Mouse (Mus musculus) ovary, postnatal 36 days (tissue): ENCODE measurements at regions not wholly inside any gene's neighbourhood (a gene's known extent, or its start where the extent isn't known, plus 50 kb on each side); places are given as distances from the start of the nearest gene placed in this dataset.

ENCODE experiments used
- DNase-seq: peaks from one replicate; pipeline ENCODE4 v3.0.0; 2022; ENCODE audit warnings: low spot score, mixed read lengths

DNA sequence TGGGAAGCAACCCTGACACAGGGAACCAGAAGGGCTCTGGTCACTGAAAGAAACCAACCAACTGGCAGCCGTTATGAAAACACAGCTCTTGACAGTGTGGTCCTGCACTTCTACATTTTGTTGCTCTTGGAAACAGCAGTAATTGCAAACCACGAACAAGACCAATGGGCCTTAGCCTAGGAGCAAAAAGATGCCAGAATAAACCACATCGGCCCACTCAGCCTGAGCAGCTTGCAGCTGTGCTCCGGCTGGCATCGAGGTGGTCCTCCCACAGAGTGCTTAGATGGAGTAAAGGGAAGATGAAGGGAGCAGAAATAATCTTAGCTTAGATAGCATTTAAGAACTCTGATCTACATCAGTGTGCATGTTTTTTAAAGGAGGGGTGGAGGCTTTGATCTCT is 138.0 kb downstream of the Usp46 start:
- no peak for DNase-seq

DNA sequence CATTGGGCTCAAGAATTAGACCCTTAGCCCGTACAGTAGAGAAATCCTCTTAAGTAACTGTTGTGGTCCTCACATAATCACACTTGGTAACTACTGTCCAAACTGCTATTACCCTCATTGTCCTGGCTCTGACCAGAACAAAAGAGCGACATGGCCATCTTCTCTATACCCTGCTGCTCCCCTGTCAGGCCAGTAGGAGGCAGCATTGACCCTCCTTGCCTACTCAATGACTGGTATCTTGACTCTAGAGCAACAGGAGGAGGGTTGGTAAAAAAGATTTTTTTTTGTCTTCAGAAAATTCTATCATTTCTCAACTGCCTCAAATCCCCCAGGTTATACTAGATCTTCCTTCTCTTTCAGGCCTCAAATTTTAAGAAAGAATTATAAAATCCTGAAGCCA is 130.4 kb downstream of the Usp46 start:
- DNase-seq = peak; percentile 20

DNA sequence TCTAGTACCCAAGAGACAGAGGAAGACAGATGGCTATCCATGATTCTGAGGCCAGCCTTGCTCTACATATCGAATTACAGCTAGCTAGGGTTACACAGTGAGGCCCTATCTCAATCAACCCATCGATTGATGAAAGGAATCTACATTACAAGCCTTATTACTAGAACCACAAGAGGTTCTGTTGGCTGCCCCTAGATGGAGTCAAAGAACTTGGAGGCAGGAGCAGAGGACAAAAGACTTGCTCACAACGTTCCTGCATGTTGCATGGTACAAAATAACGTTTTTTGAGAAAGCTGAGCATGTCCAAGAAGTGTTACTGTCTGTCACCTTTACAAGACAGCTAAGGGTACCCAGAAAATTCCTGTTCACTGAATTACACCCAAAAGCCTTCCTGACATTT is 129.8 kb downstream of the Usp46 start:
- DNase-seq = no peak

DNA sequence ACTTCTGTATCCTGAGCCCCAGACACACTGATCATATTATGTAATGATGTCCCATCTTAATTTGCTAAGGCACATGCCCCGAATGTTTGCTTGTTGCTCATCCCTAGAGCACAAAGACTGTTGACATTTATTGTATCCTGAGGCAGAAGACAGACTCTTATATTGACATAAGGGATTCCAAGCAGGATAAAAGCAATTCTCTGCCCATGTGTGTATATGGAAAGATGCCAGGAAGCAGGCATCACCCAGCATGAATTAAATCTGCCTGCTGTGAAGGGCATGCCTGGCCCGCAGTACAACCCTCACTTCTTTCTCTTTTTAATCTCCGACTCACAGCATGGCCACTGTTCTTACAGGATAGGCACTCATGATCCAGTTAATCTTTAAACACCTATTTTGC is 125.3 kb downstream of the Usp46 start:
- no peak for DNase-seq

DNA sequence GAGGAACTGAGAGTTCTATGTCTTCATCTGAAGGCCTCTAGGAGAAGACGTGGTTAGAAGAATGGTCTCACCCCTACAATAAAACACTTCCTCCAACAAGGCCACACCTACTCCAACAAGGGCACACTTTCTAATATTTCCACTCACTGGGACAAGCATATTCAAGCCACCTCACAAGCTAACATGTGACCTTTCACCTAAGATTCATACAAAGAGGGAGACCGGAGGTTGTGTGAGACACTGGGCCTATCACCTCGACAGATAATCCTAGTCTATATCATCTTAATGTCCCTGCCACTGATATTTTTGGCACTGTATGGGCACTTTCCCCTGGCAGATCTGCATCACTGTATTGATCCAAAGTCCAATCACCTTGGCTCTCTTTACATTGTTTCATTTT is 122.6 kb downstream of the Usp46 start:
- no peak for DNase-seq

DNA sequence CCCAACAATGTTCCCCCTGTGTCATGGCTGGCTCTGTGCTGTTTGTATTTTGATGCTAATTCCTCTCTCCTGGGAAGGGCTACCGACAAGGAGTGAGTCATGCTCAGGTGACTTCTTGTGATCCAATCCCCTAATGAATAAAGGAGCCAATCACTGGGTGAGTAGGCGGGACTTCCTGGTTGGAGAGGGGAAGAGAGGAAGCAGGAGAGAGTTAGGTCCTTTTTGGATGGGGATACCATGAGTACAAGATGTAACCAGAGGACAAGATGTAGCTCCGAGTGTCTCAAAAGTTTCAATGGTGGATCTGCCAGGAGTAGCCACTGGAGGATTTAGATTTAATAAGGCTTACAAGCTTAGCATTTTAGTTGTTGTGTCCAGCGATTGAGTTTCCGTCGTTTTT is 122.1 kb downstream of the Usp46 start:
- DNase-seq = no peak

DNA sequence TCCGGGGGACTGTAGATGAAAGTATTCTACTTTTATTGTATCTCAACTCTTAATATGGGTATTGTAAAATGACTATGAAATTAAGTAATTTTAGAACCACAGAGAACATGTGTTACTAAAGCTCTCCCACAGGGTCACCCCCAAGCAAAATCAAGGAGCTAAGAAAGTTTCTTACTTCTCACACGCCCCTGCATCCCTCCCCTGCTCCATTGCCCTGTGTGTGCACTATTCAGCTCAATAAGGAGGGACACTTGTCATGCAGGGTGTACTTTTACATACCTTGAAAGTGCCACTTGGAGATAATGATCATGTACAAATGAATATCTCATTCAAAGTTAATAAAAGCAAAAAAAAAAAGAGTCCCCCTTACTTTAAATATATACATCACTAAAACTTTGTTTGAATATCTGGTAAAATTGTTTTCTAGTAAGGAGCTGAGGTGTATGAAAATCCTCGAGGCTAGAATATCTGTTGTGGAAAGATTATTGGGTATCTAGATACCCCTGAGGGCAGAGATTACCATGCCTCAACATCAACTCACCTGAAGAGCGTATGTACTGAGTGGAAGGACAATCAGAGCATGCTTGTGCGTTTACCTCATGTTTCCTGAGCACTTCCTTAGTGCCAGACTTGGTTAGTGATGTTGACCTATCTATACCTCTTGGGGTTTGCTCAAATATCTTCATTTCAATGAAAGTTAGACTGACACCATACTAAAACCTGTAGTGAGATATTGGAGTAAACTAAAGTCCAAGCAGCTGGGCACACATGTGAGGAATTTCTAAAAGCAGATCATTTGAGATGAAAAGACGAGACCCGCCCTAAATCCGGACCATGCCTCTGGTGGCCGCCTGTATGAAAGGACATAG is 120.0 kb downstream of the Usp46 start:
- no peak for DNase-seq
